Mouse (Mus musculus) lung, adult 2 months (tissue): Measurements from ENCODE around the gene Timm8a2.

Experiments
- CTCF ChIP-seq: fragments of 200-500 bp; IDR thresholded peaks from 2 replicates; pipeline ENCODE4 v1.5.1; 2011; ENCODE audit warnings: mild to moderate bottlenecking, low read length, control low read depth; ENCODE audit not compliant: insufficient read depth
- POLR2A ChIP-seq: fragments of 200-500 bp; IDR thresholded peaks from 2 replicates; pipeline ENCODE4 v1.6.1; 2011; ENCODE audit warnings: low read depth, mild to moderate bottlenecking, control low read depth, low read length, borderline replicate concordance; ENCODE audit errors: extremely low read depth

GRCm38 (mm10) chr14:122047784-122048183 is 13.3 kb downstream of the Timm8a2 start:
- TF ChIP-seq CTCF (no peak), POLR2A (no peak)
